Mouse (Mus musculus): ENCODE data around the gene Prok1. TPM values are rescaled to one million over a fixed set of nuclear protein-coding genes. Genes with fewer than 3 reads are reported as not detected.
A peak's percentile ranks its signal among the peaks of the same experiment; 100 is the strongest.

The Prok1 gene
- polyA plus RNA-seq, 1 experiment: not detected

GRCm38 (mm10) chr3:107204413-107204812 lies 35.1 kb downstream of the Prok1 start:
- Histone ChIP-seq H3K4me3 (ENCODE audit: insufficient read depth, low read length) (no peak overlapping the region), H3K4me1 (ENCODE audit: control insufficient read depth, insufficient read depth, low read length) (no peaks in the 10 kb centered on the region), H3K27ac (ENCODE audit: insufficient read depth, low read depth, low read length) (no peak overlapping the region)
- TF ChIP-seq POLR2A (IDR thresholded peaks at IDR 0.05; ENCODE audit: borderline replicate concordance, low read depth, low read length) (no peak), CTCF (IDR thresholded peaks at IDR 0.05; ENCODE audit: low read depth, low read length) (no peak)

GRCm38 (mm10) chr3:107201310-107202180 lies 38.0 kb downstream of the Prok1 start:
- Histone ChIP-seq H3K4me1 (ENCODE audit: control insufficient read depth, insufficient read depth, low read length) (no peaks in the 10 kb centered on the region), H3K4me3 (ENCODE audit: insufficient read depth, low read length) (no peak overlapping the region), H3K27ac (ENCODE audit: insufficient read depth, low read depth, low read length) (no peak overlapping the region)
- TF ChIP-seq CTCF (IDR thresholded peaks at IDR 0.05; ENCODE audit: low read depth, low read length) (no peak), POLR2A (IDR thresholded peaks at IDR 0.05; ENCODE audit: borderline replicate concordance, low read depth, low read length) (no peak)

- Histone ChIP-seq H3K27ac (ENCODE audit: insufficient read depth, low read depth, low read length) (no peak overlapping the region), H3K4me1 (ENCODE audit: control insufficient read depth, insufficient read depth, low read length) (no peaks in the 10 kb centered on the region)
- no peak for TF ChIP-seq POLR2A (IDR thresholded peaks at IDR 0.05; ENCODE audit: borderline replicate concordance, low read depth, low read length)
- peak; percentile 27; the same call in 1 of the 2 replicates for TF ChIP-seq CTCF (IDR thresholded peaks at IDR 0.05; ENCODE audit: low read depth, low read length)
Observed at GRCm38 (mm10) chr3:107188226-107188899, 51.1 kb downstream of the Prok1 start.

GRCm38 (mm10) chr3:107187022-107187421 lies 52.5 kb downstream of the Prok1 start:
- Histone ChIP-seq H3K27ac (ENCODE audit: insufficient read depth, low read depth, low read length) (no peak overlapping the region), H3K4me3 (ENCODE audit: insufficient read depth, low read length) (no peak overlapping the region), H3K4me1 (ENCODE audit: control insufficient read depth, insufficient read depth, low read length) (no peaks in the 10 kb centered on the region)
- no peak for TF ChIP-seq CTCF (IDR thresholded peaks at IDR 0.05; ENCODE audit: low read depth, low read length)
- no peak for TF ChIP-seq POLR2A (IDR thresholded peaks at IDR 0.05; ENCODE audit: borderline replicate concordance, low read depth, low read length)

More at GRCm38 (mm10) chr3:107188226-107188899, 51.1 kb downstream of the Prok1 start:
- H3K4me3 ChIP-seq (ENCODE audit: insufficient read depth, low read length): no peak overlapping the region

DNA sequence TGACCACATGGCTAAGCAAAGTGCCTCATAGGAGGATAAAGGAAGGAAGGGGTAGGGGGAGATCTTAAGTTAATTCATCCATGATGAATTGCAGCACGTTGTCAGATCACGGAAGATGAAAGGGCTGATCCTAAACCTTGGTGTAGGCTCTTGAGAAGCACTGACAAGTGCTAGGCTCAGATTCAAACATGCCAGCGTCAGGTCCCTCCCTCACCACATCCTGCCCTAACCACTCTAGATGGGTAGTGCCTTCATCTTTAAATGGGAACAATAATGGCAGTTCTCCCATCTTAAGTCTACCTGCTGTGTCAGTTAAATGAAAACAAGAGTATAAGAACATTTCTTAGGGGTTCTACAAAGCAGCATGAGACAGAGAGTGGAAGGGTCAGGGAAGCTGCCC lies 53.9 kb downstream of the Prok1 start:
- Histone ChIP-seq H3K4me3 (ENCODE audit: insufficient read depth, low read length) (no peak overlapping the region), H3K27ac (ENCODE audit: insufficient read depth, low read depth, low read length) (no peak overlapping the region), H3K4me1 (ENCODE audit: control insufficient read depth, insufficient read depth, low read length) (no peaks in the 10 kb centered on the region)
- TF ChIP-seq CTCF (IDR thresholded peaks at IDR 0.05; ENCODE audit: low read depth, low read length) (no peak), POLR2A (IDR thresholded peaks at IDR 0.05; ENCODE audit: borderline replicate concordance, low read depth, low read length) (no peak)

- no peak overlapping the region for H3K27ac ChIP-seq (ENCODE audit: insufficient read depth, low read depth, low read length)
- TF ChIP-seq CTCF (IDR thresholded peaks at IDR 0.05; ENCODE audit: low read depth, low read length) (no peak), POLR2A (IDR thresholded peaks at IDR 0.05; ENCODE audit: borderline replicate concordance, low read depth, low read length) (no peak)
- no peaks in the 10 kb centered on the region for H3K4me1 ChIP-seq (ENCODE audit: control insufficient read depth, insufficient read depth, low read length)
Observed at GRCm38 (mm10) chr3:107183178-107183577, 56.3 kb downstream of the Prok1 start.

More at GRCm38 (mm10) chr3:107183178-107183577, 56.3 kb downstream of the Prok1 start:
- no peak overlapping the region for H3K4me3 ChIP-seq (ENCODE audit: insufficient read depth, low read length)

Other genes starting within 250 kb of the Prok1 start
- 1.1 and 2.5 TPM in 2 replicates for gene Kcna3, start 203.5 kb downstream of the Prok1 start, polyA plus RNA-seq (2012; ENCODE audit: insufficient read depth, insufficient read length, missing spikeins)
- gene Kcna2, start 138.6 kb downstream of the Prok1 start, polyA plus RNA-seq (2012; ENCODE audit: insufficient read depth, insufficient read length, missing spikeins): not detected in 2 replicates
- gene Kcna10, start 56.7 kb downstream of the Prok1 start, polyA plus RNA-seq (2012; ENCODE audit: insufficient read depth, insufficient read length, missing spikeins): not detected in 2 replicates
- gene Cym, start 18.0 kb downstream of the Prok1 start, polyA plus RNA-seq (2012; ENCODE audit: insufficient read depth, insufficient read length, missing spikeins): not detected in 2 replicates
- gene A630076J17Rik, start 9.1 kb downstream of the Prok1 start, polyA plus RNA-seq (2012; ENCODE audit: insufficient read depth, insufficient read length, missing spikeins): not detected in 2 replicates
- gene Lamtor5, start 39.2 kb upstream of the Prok1 start, polyA plus RNA-seq (2012; ENCODE audit: insufficient read depth, insufficient read length, missing spikeins): 130 and 131 TPM in 2 replicates
- gene Slc16a4, start 51.5 kb upstream of the Prok1 start, polyA plus RNA-seq (2012; ENCODE audit: insufficient read depth, insufficient read length, missing spikeins): not detected in 2 replicates
- 16.0 and 16.9 TPM in 2 replicates for gene Rbm15, start 94.0 kb upstream of the Prok1 start, polyA plus RNA-seq (2012; ENCODE audit: insufficient read depth, insufficient read length, missing spikeins)
- gene Kcnc4, start 219.8 kb upstream of the Prok1 start, polyA plus RNA-seq (2012; ENCODE audit: insufficient read depth, insufficient read length, missing spikeins): not detected in 2 replicates

All from bone marrow macrophage, adult 2 months (primary cell).